Mouse (Mus musculus): ENCODE data around the gene Cryl1.

The Cryl1 gene

DNA sequence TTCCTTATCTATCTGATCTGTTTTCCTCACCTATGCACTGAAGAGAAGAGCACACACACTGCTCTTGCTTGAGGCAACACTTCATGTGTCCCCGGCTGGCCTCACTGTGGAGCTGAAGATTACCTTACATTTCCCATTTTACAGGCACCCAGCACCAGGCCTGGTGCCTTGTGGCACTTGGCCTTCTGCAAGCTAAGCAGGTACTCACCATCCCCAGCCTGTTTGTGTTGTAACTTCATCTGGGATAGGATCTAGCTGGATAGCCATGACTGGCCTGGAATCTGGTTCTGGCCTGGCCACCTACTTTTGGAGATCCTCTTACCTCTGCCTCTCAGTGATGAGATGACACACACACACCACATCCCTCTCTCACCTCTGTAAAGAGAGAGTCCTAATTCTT is 79.5 kb downstream of the Cryl1 start:
- DNase-seq (ENCODE audit: extremely low read depth, low read depth): no peak

DNA sequence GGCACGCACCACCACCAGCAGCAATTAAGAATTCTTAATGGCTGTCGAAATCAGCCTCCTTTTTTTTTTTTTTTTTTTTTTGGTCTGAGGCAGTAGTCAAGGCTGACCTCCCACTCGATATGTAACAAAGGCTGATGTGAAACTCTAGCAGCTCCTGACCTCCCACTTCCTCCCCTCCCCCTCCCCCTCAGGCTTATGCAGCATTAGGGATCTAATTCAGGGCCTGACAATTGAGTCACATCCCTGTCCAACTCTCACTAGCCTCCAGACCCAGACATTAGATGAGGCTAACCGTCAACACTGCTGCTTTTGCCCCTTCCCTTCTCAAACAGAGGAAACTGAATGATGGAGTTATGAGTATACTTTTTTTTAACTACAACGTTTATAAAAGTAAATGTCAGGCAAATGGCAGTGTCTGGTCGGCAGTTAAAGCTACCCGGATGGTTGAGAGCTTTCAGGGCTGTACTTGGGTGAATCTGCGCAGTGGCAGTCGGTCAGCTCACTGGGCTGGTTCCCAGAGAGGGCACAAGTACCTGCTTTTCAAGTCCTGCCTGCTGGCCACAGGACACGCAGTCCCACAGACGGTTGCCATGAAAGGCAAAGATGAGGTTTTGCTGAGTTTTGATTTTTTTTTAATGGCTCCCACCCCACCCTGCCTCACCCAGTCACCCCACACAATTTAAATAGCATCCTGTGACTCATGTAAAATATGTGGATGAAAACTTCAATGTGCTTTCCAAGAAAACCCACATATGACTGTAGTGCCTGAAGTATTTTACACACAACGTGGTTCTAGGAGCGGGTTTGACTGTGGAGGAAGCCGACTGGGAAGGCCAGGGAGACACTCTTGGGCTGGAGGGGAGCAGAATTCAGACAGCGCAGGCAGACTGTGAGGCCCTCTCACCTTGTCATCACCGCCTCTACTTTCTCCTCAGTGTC is 81.4 kb downstream of the Cryl1 start:
- DNase-seq (ENCODE audit: extremely low read depth, low read depth): no peak

DNA sequence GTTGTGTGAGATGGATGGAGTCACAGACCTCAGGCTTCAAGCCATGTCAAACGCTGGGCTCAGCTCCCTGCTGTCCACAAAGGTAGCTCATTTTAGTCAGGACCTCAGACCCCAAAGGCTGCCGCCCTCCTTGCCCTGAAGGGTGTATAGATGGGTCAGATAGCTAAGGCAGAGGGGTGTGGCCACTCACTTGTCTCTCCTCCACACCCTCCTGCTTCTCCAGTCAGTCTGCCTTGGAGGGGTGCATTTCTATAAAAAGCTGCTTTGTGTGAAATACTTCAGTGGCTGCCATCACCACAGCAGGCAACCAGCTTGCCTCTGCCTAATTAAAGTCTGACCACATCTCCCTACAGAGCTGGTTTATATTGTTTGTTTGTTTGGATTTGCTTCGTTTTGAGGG is 82.4 kb downstream of the Cryl1 start:
- no peak for DNase-seq (ENCODE audit: extremely low read depth, low read depth)

DNA sequence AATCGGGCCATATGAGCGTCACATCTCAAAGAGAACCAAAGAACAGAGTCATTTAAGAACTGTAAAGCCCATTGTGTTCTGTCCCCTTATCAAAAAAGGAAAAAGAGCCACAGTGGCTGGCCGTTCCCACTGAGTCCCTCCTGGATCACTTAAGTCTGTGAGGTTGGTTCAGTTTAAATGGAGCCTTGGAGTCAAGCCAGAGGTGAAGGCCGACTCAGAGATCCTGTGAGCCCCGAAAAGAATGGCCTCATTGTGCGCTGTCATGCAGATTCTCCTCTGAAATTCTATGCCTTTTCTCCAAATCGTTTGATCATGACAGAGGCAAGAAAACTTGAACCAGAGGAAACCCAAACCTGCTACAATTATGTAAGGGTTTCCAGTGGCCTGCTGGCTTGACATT is 82.8 kb downstream of the Cryl1 start:
- DNase-seq (ENCODE audit: extremely low read depth, low read depth): no peak

DNA sequence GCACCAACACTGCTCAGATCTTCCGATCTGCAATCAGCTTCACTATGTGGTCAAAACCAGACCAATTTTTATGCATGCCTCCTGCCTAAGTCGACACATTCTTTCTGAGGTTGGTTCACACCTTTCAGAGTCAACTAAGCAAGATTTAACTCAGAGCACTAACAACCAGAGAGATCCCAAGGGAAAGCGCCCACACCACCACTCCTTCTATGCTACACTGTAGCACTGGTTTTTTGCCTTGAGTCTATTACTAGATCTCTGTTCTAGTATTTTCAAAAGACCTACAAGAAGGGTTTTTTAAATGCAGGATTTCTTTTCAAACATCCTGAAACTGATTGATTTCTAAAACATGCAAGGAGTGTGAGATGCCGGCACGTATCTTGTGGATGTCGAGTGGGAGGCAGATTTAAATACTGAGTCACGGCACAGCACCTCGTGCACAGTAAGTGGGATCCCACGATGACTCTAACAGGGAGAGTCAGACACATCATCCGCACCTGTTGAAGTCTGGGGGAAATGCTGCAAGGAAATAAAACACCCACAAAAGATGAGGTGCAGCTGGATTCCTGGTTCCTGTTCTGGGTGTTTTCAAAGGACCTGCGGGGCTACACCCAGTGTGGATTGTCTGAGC is 96.6 kb downstream of the Cryl1 start:
- no peak for DNase-seq (ENCODE audit: extremely low read depth, low read depth)

DNA sequence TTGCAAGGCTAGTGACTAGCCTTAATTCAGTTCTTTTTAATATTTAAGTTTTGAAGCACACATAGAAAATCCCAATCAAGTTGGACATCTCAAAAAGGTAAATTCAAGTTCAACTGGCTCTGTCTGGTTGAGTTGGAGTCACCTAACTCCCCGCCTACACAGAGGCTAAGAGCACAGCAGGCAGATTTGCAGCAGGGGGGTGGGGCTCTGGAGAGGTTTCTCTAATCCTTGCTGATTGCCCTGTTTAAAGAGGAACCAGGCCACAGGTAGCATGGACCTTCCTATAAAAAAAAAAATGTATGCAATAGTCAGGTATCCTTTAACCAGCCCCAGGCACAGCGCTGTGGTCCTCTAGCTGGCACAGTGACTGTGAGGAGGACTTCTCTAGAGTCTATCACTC is 97.8 kb downstream of the Cryl1 start:
- DNase-seq (ENCODE audit: extremely low read depth, low read depth): no peak

DNA sequence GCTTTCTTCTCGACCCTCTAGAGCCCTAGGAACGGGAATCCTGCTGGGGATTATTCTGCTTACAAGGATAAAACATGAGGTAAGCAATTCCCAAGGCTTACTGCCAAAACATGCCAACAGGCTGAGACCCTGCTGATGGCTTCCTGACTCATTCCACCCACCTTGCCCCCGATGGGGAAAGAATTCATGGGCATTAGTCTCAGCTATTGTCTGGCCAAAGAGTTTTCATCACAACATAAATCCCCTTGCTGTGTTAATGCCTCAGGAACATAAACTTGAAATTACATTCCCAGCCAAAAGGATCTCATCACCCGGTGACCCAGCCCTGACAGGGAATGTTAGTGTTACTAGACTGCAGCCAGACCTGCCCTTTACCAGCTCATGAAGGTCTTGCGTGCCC is 100.7 kb downstream of the Cryl1 start:
- no peak for DNase-seq (ENCODE audit: extremely low read depth, low read depth)

DNA sequence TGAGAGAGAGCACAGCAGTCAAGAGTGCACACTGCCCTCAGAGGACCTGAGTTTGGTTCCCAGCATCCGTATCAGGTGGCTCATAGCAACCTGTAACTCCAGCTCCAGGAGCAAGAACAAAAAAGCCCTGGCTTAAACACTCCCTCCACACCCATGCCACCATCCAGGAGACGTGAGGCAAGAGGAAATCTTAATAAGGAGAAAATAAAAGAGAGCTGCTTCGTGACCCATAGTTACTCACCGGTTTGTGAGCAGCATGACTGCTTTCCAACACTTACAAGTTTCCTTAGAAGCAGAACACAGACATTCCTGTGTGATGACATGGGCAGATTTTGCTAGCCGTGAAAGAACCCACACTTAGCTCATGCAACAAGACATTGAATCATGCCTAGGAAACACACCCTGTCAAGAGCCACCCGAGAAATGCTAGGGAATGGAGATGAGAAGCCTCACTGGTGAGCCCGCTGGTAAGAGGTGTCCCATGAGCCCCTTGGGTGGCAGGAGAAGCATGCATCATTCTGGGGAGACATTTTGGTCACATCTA is 106.9 kb downstream of the Cryl1 start:
- no peak for DNase-seq (ENCODE audit: extremely low read depth, low read depth)

DNA sequence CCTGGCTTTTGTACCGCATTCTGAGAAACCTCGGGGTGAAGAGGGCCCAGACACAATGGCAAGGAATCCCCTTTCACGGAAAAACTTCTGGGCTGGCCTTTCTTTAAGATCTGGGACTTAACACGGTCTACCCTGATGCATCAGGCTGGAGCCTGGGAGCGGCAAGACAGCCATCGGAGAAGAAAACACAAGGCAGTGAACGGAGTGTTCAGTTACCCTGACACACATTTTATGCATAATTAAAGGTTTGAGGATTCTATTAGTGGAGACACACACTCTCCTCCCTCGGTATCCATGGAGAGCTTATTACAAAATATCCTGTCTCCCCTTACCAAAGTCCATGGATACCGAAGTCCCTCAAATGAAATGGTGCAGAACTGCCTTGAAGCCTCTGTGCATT is 109.2 kb downstream of the Cryl1 start:
- no peak for DNase-seq (ENCODE audit: extremely low read depth, low read depth)

DNA sequence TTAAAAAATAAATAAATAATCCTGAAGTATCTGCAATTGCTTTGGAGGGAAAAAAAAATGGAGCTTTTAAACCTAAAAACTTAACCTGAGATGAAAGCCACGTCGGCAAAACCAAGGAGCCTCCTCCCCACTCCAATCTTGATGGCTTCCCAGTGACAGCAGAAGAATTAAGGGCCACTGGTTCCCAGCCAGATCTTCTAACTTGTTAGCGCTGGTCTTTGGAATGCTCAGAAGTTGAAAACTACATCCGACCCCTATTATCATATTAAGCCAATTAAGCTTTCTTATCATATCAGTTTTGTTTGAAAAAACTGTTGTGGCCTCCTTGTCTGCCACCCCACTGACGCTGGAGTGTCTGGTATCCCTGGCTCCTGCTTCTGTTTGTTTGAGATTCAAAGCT is 114.5 kb downstream of the Cryl1 start:
- DNase-seq (ENCODE audit: extremely low read depth, low read depth): no peak

DNA sequence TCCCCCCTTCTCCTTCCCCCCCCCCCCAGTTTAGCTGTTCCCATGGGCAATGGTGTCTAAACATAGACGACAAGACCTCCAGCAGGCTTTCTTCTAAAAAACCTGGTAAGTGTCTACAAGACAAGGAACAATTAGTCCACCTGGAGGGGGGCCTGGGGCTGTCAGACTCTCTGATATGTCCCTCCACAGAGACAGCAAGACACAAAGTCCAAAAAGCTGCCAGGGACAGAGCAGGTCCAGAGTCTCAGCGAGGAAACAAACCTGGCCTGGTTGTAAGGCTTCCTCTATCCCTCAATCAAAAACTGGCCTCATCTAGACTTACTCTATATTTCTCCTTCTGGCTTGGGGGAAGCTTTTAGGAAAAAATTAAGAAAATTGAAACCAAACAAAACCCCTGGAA is 115.7 kb downstream of the Cryl1 start:
- DNase-seq (ENCODE audit: extremely low read depth, low read depth): no peak

DNA sequence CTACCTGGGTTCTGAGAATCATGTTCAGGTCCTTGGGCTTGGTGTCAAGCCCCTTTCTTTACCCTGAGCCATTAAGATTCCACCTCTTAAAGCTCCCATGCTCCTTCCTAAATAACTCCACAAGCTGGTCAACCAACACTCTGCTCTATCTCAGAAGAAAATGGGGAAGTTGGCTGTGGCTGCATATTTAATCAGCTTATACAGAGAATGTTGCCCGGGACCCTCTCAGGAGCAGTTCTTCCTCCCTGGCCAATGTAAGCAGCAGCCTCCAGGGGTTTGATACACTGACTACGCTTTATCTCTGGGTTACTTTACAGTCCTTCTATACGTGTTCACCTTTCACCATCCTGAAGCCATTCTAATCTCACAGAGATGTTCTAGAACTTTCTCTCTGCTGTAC is 117.5 kb downstream of the Cryl1 start:
- DNase-seq (ENCODE audit: extremely low read depth, low read depth): peak; percentile 81

DNA sequence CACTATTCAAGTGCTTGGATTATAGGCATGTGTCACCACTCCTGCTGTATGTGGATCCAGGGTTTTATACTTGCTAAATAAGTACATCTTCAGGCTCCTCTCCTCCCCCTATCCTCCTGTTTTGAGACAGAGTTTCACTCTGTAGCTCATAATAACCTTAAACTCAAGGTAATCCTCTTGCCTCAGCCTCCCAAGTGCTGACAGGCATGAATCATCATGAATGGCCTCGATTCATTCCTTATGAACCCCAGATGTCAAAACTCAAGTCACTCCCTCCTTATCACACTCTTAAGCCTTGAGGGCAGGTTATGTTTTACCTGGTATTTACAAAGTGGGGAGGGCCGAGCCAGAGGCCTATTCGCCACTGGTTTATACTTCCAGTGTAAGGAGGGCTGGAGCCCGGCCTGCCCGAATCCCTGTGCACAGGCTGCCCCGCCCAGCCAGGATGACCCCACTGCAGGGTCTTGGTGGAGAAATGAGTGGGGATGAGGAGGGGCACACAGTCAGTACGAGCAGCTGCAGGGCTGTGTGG is 121.8 kb downstream of the Cryl1 start:
- no peak for DNase-seq (ENCODE audit: extremely low read depth, low read depth)

DNA sequence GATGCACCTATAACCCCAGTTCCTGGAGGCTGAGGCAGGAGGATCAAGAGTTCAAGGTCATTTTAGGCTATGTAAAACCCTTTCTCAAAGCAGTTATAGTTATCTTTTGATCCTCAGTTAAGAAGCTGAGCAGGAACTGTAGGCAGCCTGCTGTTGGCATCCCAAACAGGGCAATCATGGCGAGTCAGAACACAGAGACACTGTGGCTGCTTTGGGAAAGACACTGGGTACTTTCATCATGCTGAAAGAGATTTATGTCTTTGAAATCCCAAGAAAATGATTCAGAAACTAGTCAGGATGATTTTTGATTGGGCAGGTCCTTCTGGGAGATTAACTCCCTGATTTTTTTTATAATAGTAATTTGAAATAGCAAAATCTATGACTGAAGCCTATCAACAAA is 126.0 kb downstream of the Cryl1 start:
- DNase-seq (ENCODE audit: extremely low read depth, low read depth): no peak

DNA sequence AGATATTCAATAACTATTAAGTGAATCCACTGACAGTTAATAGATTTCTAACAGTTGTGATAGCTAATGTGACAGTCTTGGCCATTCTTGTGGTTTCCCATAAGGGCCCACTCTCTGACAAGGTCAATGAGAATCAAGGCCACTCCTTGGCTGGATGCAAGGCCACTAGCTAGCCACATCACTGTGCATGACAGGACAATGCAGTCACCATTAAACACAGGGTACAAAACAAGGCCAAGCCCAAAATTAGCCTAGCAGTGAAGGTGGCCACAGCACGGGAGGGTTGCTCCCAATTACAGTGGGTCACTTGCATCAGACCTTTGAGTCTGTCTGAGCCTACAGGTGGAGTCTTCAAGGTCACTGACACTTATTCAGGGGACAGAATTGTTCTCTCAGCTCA is 126.5 kb downstream of the Cryl1 start:
- no peak for DNase-seq (ENCODE audit: extremely low read depth, low read depth)

DNA sequence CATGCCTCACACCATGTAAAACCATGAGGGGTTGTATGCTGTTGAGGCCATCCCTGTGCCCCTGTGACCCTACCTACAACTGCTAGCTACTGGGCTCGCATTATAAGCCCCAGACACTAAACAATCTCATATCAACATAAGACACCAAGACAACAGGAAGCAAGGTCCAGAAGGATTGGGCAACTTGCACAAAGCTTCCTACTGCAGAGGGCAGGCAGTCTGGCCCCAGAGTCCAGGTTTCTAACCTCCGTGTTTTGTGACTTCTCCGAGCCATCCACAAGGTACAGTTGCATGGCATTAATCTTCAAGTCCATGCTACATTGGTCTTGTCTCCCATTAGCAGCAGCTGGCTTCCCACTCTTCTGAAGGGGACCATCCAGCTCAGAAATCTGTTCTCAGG is 129.4 kb downstream of the Cryl1 start:
- no peak for DNase-seq (ENCODE audit: extremely low read depth, low read depth)

DNA sequence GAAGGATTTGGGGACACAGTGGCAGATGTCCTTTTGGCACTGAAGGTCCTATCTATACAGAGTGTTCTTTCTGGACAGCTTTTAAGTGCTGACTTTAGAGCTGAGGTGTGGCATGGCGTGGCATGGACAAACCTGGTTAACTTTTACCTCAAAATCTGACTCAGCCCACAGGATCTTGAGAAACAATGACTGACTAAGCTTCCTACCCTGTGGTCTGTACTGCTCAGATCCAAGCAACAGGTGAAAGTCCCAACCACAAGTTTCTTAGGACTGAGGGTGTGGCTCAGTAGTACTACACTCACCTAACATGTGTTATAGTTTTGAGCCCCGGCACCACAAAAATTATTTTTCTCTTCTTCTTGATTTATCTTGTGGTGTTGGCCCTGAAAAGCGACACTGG is 130.0 kb downstream of the Cryl1 start:
- DNase-seq (ENCODE audit: extremely low read depth, low read depth): no peak

DNA sequence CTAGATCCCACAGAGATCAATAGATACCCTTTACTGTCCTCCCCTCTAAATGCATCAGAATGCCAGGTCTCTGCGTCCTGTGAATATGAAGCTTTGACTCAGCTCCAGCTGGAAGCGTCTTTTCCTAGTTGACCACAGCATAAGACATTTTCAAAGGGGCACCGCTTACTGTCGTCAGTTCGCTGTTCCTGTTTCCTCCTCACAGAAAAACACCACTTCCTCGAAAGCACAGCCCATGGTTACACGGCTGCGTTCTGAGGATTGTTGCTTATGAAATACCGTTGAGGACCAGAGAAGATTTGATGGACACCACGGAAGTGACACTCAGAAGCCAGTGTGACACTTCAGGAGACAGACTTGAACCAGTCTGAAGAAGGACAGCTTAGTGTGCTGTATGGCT is 134.4 kb downstream of the Cryl1 start:
- DNase-seq (ENCODE audit: extremely low read depth, low read depth): no peak

DNA sequence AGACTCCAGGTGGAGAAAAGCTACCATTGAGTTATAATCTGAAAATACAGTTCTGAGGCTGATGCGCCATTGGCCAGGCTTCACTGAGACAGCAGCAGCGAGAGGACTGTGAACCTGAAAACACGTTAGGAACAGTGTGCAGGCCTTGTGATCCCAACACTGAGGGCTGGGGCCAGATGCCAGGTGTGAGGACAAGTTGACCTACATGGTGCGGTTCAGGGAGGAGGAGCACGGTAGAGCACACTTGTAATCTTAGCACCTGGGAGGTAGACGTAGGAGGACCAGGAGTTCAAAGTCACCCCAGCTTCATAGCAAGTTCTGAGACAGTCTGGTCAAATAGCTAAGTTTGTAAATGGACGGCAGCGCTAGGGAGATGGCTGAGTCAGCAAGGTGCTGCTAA is 139.0 kb downstream of the Cryl1 start:
- DNase-seq (ENCODE audit: extremely low read depth, low read depth): no peak

DNA sequence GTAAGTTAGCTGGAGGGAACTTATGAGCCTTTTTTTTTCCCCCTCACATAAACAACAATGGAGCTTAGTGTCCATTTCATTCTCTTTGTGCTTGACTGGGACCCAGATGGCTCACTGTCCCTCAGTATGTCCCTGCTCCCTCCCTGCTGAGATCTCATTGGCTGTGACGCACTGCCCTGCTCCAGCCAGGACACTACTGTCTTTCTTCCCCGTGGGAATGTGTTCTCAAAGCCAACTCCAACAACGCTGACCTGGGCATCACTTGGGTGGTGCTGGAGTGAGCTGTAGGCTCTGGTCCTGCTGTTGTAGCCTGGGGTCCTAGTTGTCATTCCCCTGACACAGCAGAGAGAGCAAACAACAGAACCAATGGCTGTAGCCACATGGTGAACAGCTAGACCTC is 149.7 kb downstream of the Cryl1 start:
- no peak for DNase-seq (ENCODE audit: extremely low read depth, low read depth)

DNA sequence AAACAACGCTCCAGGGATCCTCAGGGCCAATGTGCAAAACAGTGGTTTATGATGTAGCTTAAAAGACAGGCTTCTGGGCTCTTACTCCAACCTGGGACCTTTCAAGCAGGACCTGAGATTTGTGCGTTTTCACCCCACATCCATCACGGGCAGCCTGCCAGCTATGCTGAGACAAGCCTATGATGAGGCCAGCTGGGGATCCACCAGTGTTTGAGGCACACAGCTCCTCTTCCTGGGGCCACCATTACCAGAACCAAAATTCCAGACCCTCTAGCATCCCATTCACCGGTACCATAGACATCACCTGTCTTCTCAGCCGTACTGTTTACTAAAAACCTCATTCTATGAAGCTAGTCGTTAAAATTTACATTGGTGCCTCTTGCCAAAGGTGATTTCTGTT is 151.8 kb downstream of the Cryl1 start:
- no peak for DNase-seq (ENCODE audit: extremely low read depth, low read depth)

DNA sequence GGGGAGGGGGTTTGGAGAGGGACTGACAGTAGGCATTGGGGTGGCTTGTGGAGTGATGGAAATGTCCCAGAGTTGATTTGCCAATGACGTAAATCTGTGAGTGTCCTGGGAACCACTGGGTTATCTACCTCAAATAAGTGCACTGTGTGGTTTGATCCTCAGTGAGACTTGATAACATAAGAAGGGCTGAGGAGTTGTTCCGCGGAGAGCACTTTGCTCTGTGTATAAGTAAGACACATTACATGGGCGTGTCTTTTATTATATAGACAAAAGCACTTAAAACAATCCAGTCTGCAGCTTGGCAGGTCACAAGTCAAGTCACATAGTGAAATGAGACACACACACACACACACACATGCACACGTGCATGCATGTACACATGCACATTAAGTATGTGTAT is 155.4 kb downstream of the Cryl1 start:
- DNase-seq (ENCODE audit: extremely low read depth, low read depth): no peak

DNA sequence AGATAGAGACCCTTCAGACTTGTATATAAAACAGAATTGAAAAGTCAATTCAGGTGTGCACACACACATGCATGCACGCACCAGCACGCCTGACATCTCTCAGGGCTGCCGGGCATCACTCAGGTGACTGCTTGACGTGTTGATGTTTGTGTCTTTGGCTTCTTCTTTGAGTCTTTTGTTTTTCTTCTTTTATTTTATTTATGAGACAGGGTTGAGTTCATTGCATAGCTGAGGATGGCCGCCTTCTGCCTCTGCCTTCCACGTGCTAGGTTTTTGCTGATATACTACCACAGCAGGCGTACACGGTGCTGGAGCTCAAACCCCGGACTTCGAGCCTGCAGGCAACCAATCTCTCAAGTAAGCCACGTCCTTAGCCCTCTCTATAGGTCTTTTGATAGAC is 163.1 kb downstream of the Cryl1 start:
- DNase-seq (ENCODE audit: extremely low read depth, low read depth): no peak

All from MEL-GATA-1-ER (cell line).